Mouse (Mus musculus) kidney, adult 18-20 months (tissue): ENCODE measurements around the gene Amot.
A peak's percentile ranks its signal among the peaks of the same experiment; 100 is the strongest.

Experiments
- DNase-seq: peaks from one replicate; pipeline ENCODE4 v3.0.0; 2021

Gene Amot

DNA sequence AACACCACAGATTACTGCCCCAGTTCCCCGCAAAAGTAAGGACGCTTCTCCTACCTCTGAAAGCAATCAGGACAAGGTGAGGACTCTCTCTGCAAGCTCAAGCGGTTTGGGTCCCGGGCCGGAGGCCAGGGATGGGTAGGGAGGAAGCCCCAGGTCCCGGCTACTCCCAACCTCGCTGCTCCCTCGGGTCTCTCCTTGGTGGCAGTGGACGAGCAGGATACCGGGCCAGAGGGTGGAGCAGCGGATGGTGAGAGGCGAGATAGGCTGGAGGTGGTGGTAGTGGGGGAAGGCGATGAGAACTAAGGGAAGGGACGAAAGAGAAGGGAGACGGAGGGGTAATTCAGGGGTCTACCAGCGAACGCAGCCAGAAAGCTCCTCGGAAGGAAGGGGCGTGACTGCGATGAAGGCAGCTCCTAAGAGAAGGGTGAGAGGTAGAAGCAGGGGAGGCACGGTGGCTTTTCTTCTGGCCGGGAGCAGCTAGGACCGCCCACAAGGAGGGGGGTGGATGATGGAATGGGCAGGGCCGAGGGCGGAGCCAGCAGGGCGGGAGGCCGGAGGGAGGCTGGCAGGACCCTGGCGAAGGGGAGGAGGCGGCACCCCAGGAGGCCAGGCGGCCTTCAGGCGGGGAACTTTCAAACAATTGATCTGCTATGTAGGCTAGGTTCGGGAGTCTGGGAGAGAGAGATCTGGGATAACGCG, at the start of gene Amot:
Amot (minus strand) TSS at position 465 of the 699 bp plus-strand sequence.
- DNase-seq = peak; percentile 89

DNA sequence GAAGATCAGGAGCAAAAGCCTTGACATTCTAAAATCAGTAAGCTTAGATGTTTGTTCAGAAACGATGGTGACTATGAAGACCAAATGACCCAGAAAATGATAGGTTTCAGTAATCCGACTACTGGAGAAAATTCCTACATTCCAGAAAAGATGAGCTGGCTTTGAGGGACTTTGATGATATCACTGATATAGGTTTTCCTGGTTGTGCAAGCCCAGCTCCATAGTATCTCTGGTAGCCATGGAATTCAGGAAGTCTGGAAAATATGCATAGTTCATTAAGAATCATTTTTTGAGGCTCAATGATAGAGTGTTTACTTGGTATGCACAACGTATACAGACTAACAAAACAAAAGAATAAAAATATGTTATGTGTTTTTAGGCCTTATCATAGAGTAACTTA, 40.1 kb upstream of the Amot start:
- DNase-seq = no peak

GRCm38 (mm10) chrX:145543602-145544490, 38.9 kb upstream of the Amot start:
- DNase-seq = no peak

GRCm38 (mm10) chrX:145541050-145541449, 36.1 kb upstream of the Amot start:
- no peak for DNase-seq

DNA sequence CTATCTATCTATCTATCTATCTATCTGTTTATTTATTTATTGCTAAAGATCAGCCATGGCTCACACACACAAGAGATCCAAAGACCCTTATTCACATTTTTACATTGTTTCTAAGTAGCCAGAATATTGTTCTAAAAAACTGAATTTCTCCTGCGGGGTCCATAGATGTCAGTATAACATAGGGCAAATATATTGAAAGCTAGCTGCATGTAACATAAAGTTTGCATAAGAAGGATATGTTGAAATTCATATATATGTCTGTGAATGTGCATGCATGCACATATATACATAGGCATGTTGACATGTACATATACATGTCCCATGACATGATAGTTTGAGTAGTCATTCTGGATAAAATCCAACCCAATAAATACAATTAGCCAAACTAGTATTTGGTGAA, 35.3 kb upstream of the Amot start:
- DNase-seq = no peak

GRCm38 (mm10) chrX:145529602-145530001, 24.6 kb upstream of the Amot start:
- no peak for DNase-seq

GRCm38 (mm10) chrX:145516322-145517066, 11.5 kb upstream of the Amot start:
- no peak for DNase-seq

- DNase-seq = no peak
Observed at GRCm38 (mm10) chrX:145515498-145516158, 10.6 kb upstream of the Amot start.

GRCm38 (mm10) chrX:145510675-145511074, 5.7 kb upstream of the Amot start:
- DNase-seq = no peak

DNA sequence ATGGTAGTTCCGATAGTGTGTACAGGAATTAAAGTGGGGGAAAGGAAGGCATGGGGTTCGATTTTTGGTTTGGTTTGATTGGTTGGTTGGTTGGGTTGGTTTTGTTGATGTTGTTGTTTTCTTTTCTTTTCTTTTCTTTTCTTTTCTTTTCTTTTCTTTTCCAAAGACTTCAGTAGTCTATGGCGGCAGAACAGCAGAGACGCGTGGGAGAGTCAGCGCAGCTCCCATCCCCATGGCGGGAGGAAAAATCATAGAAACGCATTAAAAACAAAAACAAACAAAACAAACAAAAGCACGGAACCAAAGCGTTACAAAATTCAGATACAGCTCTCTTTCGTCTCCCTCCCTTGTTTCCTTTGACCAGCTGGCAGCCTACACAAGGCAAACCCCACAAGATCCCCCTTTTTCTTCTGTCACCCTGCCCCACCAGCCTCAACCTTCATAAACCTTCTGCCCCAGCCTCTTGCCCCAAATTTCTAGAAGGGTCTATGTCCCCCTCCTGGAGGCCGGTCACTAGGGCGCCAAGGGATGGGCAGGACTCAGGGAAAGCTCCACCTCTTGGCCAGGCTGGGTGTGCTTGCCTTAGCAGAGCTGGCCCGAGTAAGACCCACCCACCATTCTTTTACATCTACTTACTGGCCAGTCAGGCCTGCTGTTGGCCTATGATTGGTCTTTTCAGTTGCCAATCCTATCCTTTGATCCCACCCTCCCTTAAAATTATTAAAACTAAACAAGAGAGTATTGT, 648 bp upstream of the Amot start:
- DNase-seq = peak; percentile 72

GRCm38 (mm10) chrX:145501666-145502355, 3.2 kb downstream of the Amot start:
- no peak for DNase-seq

DNA sequence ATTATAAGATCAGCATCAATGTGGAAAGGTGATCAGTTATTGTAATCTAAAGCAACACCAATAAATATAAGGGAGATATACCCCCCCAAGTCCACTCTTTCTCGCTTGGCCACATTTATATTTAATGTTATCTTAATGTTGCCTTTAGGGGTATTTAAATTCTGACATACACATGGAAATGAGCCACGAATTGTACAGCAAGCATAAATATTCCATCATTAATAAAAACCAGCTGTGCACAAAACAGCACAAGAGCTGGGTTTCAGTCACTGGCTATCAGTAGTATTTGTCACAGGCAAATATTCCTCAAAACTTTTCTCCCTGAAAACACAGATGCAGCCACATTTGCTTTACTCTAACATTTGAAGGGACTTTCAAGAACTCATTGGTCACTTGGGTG, 5.9 kb downstream of the Amot start:
- DNase-seq = no peak

GRCm38 (mm10) chrX:145498691-145499090, 6.3 kb downstream of the Amot start:
- no peak for DNase-seq

- peak; percentile 18 for DNase-seq
Observed at GRCm38 (mm10) chrX:145497486-145497885, 7.5 kb downstream of the Amot start.

- DNase-seq = no peak
Observed at GRCm38 (mm10) chrX:145495381-145495780, 9.6 kb downstream of the Amot start.

- no peak for DNase-seq
Observed at GRCm38 (mm10) chrX:145490821-145491220, 14.2 kb downstream of the Amot start.

- no peak for DNase-seq
Observed at GRCm38 (mm10) chrX:145490417-145490816, 14.6 kb downstream of the Amot start.

DNA sequence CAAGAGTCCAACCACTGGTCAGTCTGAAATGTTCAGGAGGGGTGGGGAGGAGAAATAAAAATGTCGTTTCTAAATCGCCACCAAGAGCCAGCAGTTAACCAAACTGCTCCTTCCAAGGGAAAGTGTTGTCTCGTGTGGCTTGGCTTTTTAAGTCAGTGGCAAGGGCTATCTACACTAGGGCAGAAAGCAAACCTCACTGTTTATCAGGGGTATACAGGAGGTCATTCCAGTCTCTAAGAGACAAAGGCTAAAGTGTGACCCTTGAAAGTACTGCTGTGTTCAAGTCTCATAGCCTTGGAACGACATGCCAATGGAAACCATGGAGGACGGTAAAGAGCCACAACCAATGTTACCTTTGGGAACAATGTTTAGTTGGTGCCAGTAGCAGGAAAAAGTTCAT, 15.0 kb downstream of the Amot start:
- no peak for DNase-seq

GRCm38 (mm10) chrX:145485495-145485894, 19.5 kb downstream of the Amot start:
- DNase-seq = no peak

GRCm38 (mm10) chrX:145483486-145484055, 21.4 kb downstream of the Amot start:
- no peak for DNase-seq

GRCm38 (mm10) chrX:145482383-145482782, 22.6 kb downstream of the Amot start:
- no peak for DNase-seq
